Mouse (Mus musculus) layer of hippocampus, adult 2 months (tissue): ENCODE results near the gene Cd300lf. TPM values are rescaled to one million over a fixed set of nuclear protein-coding genes. Genes with fewer than 3 reads are reported as not detected.
A peak's percentile ranks its signal among the peaks of the same experiment; 100 is the strongest.

Experiments used
- DNase-seq, 2 experiments: peaks; one replicate each; pipeline ENCODE4 v3.0.0; 2022; ENCODE audit warnings: low spot score in 2 of 2
- H3K27ac ChIP-seq: fragments of 200-600 bp; 2 replicates; pipeline ENCODE4 v1.8.1; 2022
- H3K4me3 ChIP-seq: fragments of 200-600 bp; 2 replicates; pipeline ENCODE4 v1.8.1; 2022; ENCODE audit warnings: mild to moderate bottlenecking
- CTCF ChIP-seq: fragments of 200-600 bp; conservative IDR thresholded peaks from 2 replicates; pipeline ENCODE4 v1.8.1; 2022; ENCODE audit warnings: antibody characterized with exemption, mild to moderate bottlenecking, moderate library complexity
- total RNA-seq, 2 experiments: library from RNA; stranded (reverse); gene quantifications; 2 replicates each; pipeline ENCODE4 v1.2.3; 2021

The Cd300lf gene
- total RNA-seq, 2 experiments from 2014 or later = 0.38 to 0.49 TPM

- Histone ChIP-seq H3K4me3 (no peak overlapping the region), H3K27ac (no peak overlapping the region)
- no peak for DNase-seq
- TF ChIP-seq CTCF = no peak
Observed at GRCm38 (mm10) chr11:115155053-115155634, 21.4 kb upstream of the Cd300lf start.

- H3K27ac ChIP-seq = no peak overlapping the region
- DNase-seq = peak in 1 of 2 experiments; percentile 60
- peak; percentile 84 for TF ChIP-seq CTCF
- H3K4me3 ChIP-seq = peak overlapping the region; percentile 17; the same call in 1 of the 2 replicates
Observed at GRCm38 (mm10) chr11:115153699-115154292, 20.0 kb upstream of the Cd300lf start.

- no peak for TF ChIP-seq CTCF
- Histone ChIP-seq H3K4me3 (no peak overlapping the region), H3K27ac (no peak overlapping the region)
- no peak for DNase-seq
Observed at GRCm38 (mm10) chr11:115153088-115153487, 19.3 kb upstream of the Cd300lf start.

GRCm38 (mm10) chr11:115151755-115152429 lies 18.1 kb upstream of the Cd300lf start:
- Histone ChIP-seq H3K4me3 (no peak overlapping the region; the same call in 1 of the 2 replicates), H3K27ac (no peak overlapping the region)
- peak in 1 of 2 experiments; percentile 25 for DNase-seq
- no peak for TF ChIP-seq CTCF

GRCm38 (mm10) chr11:115150741-115151254 lies 17.0 kb upstream of the Cd300lf start:
- no peak for TF ChIP-seq CTCF
- DNase-seq = no peak
- Histone ChIP-seq H3K4me3 (no peak overlapping the region), H3K27ac (no peak overlapping the region)

GRCm38 (mm10) chr11:115147813-115148212 lies 14.0 kb upstream of the Cd300lf start:
- Histone ChIP-seq H3K4me3 (no peak overlapping the region), H3K27ac (no peak overlapping the region)
- no peak for TF ChIP-seq CTCF
- no peak for DNase-seq

GRCm38 (mm10) chr11:115141970-115142369 lies 8.2 kb upstream of the Cd300lf start:
- Histone ChIP-seq H3K4me3 (no peak overlapping the region), H3K27ac (no peak overlapping the region)

GRCm38 (mm10) chr11:115138597-115139262 lies 4.9 kb upstream of the Cd300lf start:
- TF ChIP-seq CTCF = no peak

More at GRCm38 (mm10) chr11:115141970-115142369, 8.2 kb upstream of the Cd300lf start:
- no peak for DNase-seq
- no peak for TF ChIP-seq CTCF

GRCm38 (mm10) chr11:115131768-115132381 lies 1.9 kb downstream of the Cd300lf start:
- no peak for TF ChIP-seq CTCF
- no peak for DNase-seq
- no peak overlapping the region for H3K4me3 ChIP-seq
- no peak overlapping the region for H3K27ac ChIP-seq

More at GRCm38 (mm10) chr11:115138597-115139262, 4.9 kb upstream of the Cd300lf start:
- H3K27ac ChIP-seq = no peak overlapping the region
- no peak for DNase-seq
- H3K4me3 ChIP-seq = no peak overlapping the region

- Histone ChIP-seq H3K27ac (no peak overlapping the region), H3K4me3 (no peak overlapping the region)
- no peak for DNase-seq
- no peak for TF ChIP-seq CTCF
Observed at GRCm38 (mm10) chr11:115129508-115130126, 4.2 kb downstream of the Cd300lf start.

GRCm38 (mm10) chr11:115128483-115128882 lies 5.3 kb downstream of the Cd300lf start:
- Histone ChIP-seq H3K4me3 (no peak overlapping the region), H3K27ac (no peak overlapping the region)
- no peak for DNase-seq
- no peak for TF ChIP-seq CTCF

GRCm38 (mm10) chr11:115119409-115119808 lies 14.4 kb downstream of the Cd300lf start:
- no peak overlapping the region for H3K4me3 ChIP-seq
- H3K27ac ChIP-seq = no peak overlapping the region
- DNase-seq = no peak
- no peak for TF ChIP-seq CTCF
